Mouse (Mus musculus): ENCODE measurements around the gene Tdrd12. TPM values are rescaled to one million over a fixed set of nuclear protein-coding genes. Genes with fewer than 3 reads are reported as not detected.
"Not testable (repeated sequence)": the region's sequence is repeated elsewhere in the genome, so short reads cannot be mapped to it uniquely, and the experiment has no call there.

Tdrd12 gene
- 0.59 and 0.87 TPM in 2 replicates for polyA plus RNA-seq (2015; fragmentation: Nextera tagmentation; extraction: Ambion mirVana)

GRCm38 (mm10) chr7:35537562-35537961 is at the start of gene Tdrd12:
Gene Tdrd12 (minus strand): TSS chr7:35537745.
- ATAC-seq (ENCODE audit: low FRiP score): no peak
- H3K4me1 ChIP-seq: no peaks in the 10 kb centered on the region

GRCm38 (mm10) chr7:35586906-35587445 is 49.4 kb upstream of the Tdrd12 start:
- Histone ChIP-seq H3K27ac (replicated peaks) (no peak overlapping the region), H3K9me3 (replicated peaks) (no peaks in the 10 kb centered on the region), H3K27me3 (replicated peaks) (peaks cover 31% of the 10 kb centered on the region), H3K4me3 (replicated peaks) (peak overlapping the region; percentile 89), H3K4me1 (peaks cover 40% of the 10 kb centered on the region), H3K9ac (replicated peaks) (peak overlapping the region; percentile 84), H3K4me2 (peak overlapping the region; percentile 100), H3K36me3 (no peaks in the 10 kb centered on the region)
- WGBS: 27% methylated on average over 15 of the region's 15 CpGs
- no peak for ATAC-seq (ENCODE audit: low FRiP score)

More at GRCm38 (mm10) chr7:35537562-35537961, at the start of gene Tdrd12:
- H3K4me3 ChIP-seq (replicated peaks): no peak within 1 kb of the TSS
- H3K9ac ChIP-seq (replicated peaks): no peak within 1 kb of the TSS
- no peak within 1 kb of the TSS for H3K4me2 ChIP-seq
- no peaks in the 10 kb centered on the region for H3K27me3 ChIP-seq (replicated peaks)
- H3K36me3 ChIP-seq: no peaks in the 10 kb centered on the region
- 93% methylated on average over 17 of the region's 17 CpGs for WGBS
- H3K27ac ChIP-seq (replicated peaks): no peak within 1 kb of the TSS
- H3K9me3 ChIP-seq (replicated peaks): peaks cover 4% of the 10 kb centered on the region; the same call in 1 of the 2 replicates

- WGBS: under 1% methylated on average over 49 of the region's 49 CpGs
Observed at GRCm38 (mm10) chr7:35586055-35586905, 48.7 kb upstream of the Tdrd12 start, which contains the start of gene Ankrd27. Gene Ankrd27 (plus strand): TSS chr7:35586244.

GRCm38 (mm10) chr7:35585191-35586054 is 47.9 kb upstream of the Tdrd12 start, which contains the start of gene Rgs9bp:
Gene Rgs9bp (minus strand): TSS chr7:35585582.
- Histone ChIP-seq H3K9ac (replicated peaks) (peak within 1 kb of the TSS; percentile 84), H3K4me3 (replicated peaks) (peak within 1 kb of the TSS; percentile 89), H3K4me1 (peaks cover 31% of the 10 kb centered on the region), H3K36me3 (no peaks in the 10 kb centered on the region), H3K27ac (replicated peaks) (peak within 1 kb of the TSS; percentile 78), H3K4me2 (peak within 1 kb of the TSS; percentile 100), H3K9me3 (replicated peaks) (no peaks in the 10 kb centered on the region), H3K27me3 (replicated peaks) (peaks cover 42% of the 10 kb centered on the region)
- WGBS: under 1% methylated on average over 45 of the region's 45 CpGs
- ATAC-seq (ENCODE audit: low FRiP score): peak; percentile 58

More at GRCm38 (mm10) chr7:35586055-35586905, 48.7 kb upstream of the Tdrd12 start, which contains the start of gene Ankrd27:
- Histone ChIP-seq H3K9me3 (replicated peaks) (no peaks in the 10 kb centered on the region), H3K4me3 (replicated peaks) (peak within 1 kb of the TSS; percentile 89), H3K27me3 (replicated peaks) (peaks cover 38% of the 10 kb centered on the region), H3K9ac (replicated peaks) (peak within 1 kb of the TSS; percentile 84), H3K4me1 (peaks cover 37% of the 10 kb centered on the region), H3K36me3 (no peaks in the 10 kb centered on the region), H3K27ac (replicated peaks) (peak within 1 kb of the TSS; percentile 78), H3K4me2 (peak within 1 kb of the TSS; percentile 100)
- ATAC-seq (ENCODE audit: low FRiP score): peak; percentile 98

- Histone ChIP-seq H3K4me2 (peak overlapping the region; percentile 100), H3K27ac (replicated peaks) (no peak overlapping the region), H3K4me3 (replicated peaks) (peak overlapping the region; percentile 89), H3K9me3 (replicated peaks) (no peaks in the 10 kb centered on the region), H3K36me3 (no peaks in the 10 kb centered on the region), H3K9ac (replicated peaks) (peak overlapping the region; percentile 51), H3K4me1 (peaks cover 31% of the 10 kb centered on the region), H3K27me3 (replicated peaks) (peaks cover 42% of the 10 kb centered on the region)
- no peak for ATAC-seq (ENCODE audit: low FRiP score)
- under 1% methylated on average over 50 of the region's 50 CpGs for WGBS
Observed at GRCm38 (mm10) chr7:35584786-35585190, 47.2 kb upstream of the Tdrd12 start.

GRCm38 (mm10) chr7:35584068-35584785 is 46.7 kb upstream of the Tdrd12 start:
- Histone ChIP-seq H3K27me3 (replicated peaks) (peaks cover 42% of the 10 kb centered on the region), H3K9ac (replicated peaks) (peak overlapping the region; percentile 51), H3K4me3 (replicated peaks) (peak overlapping the region; percentile 89), H3K4me2 (peak overlapping the region; percentile 100), H3K4me1 (peaks cover 31% of the 10 kb centered on the region), H3K36me3 (no peaks in the 10 kb centered on the region), H3K27ac (replicated peaks) (no peak overlapping the region), H3K9me3 (replicated peaks) (no peaks in the 10 kb centered on the region)
- no peak for ATAC-seq (ENCODE audit: low FRiP score)
- 5% methylated on average over 36 of the region's 36 CpGs for WGBS

GRCm38 (mm10) chr7:35583476-35584025 is 46.0 kb upstream of the Tdrd12 start:
- 0 out of 2 replicates have a peak overlapping the region, but pooled peaks have one; percentile 89 for H3K4me3 ChIP-seq (replicated peaks)
- peak overlapping the region; percentile 100; the same call in 1 of the 2 replicates for H3K4me2 ChIP-seq
- no peak overlapping the region for H3K9ac ChIP-seq (replicated peaks)
- H3K9me3 ChIP-seq (replicated peaks): no peaks in the 10 kb centered on the region
- peaks cover 43% of the 10 kb centered on the region for H3K27me3 ChIP-seq (replicated peaks)
- no peaks in the 10 kb centered on the region for H3K36me3 ChIP-seq
- 26% methylated on average over 11 of the region's 11 CpGs for WGBS
- H3K27ac ChIP-seq (replicated peaks): no peak overlapping the region
- ATAC-seq (ENCODE audit: low FRiP score): no peak
- H3K4me1 ChIP-seq: peaks cover 31% of the 10 kb centered on the region

GRCm38 (mm10) chr7:35582719-35583118 is 45.2 kb upstream of the Tdrd12 start:
- no peaks in the 10 kb centered on the region for H3K9me3 ChIP-seq (replicated peaks)

GRCm38 (mm10) chr7:35579849-35580248 is 42.3 kb upstream of the Tdrd12 start:
- Histone ChIP-seq H3K9ac (replicated peaks) (no peak overlapping the region), H3K36me3 (no peaks in the 10 kb centered on the region), H3K4me1 (peaks cover 8% of the 10 kb centered on the region), H3K4me3 (replicated peaks) (no peak overlapping the region), H3K27ac (replicated peaks) (no peak overlapping the region), H3K4me2 (no peak overlapping the region), H3K27me3 (replicated peaks) (peaks cover 47% of the 10 kb centered on the region), H3K9me3 (replicated peaks) (no peaks in the 10 kb centered on the region)
- 34% methylated on average over 4 of the region's 4 CpGs for WGBS
- no peak for ATAC-seq (ENCODE audit: low FRiP score)

More at GRCm38 (mm10) chr7:35582719-35583118, 45.2 kb upstream of the Tdrd12 start:
- no peaks in the 10 kb centered on the region for H3K36me3 ChIP-seq
- no peak overlapping the region for H3K27ac ChIP-seq (replicated peaks)
- no peak for ATAC-seq (ENCODE audit: low FRiP score)
- H3K4me1 ChIP-seq: peaks cover 28% of the 10 kb centered on the region
- H3K9ac ChIP-seq (replicated peaks): no peak overlapping the region
- WGBS: 74% methylated on average over 5 of the region's 5 CpGs
- no peak overlapping the region for H3K4me2 ChIP-seq
- H3K27me3 ChIP-seq (replicated peaks): peaks cover 49% of the 10 kb centered on the region
- no peak overlapping the region for H3K4me3 ChIP-seq (replicated peaks)

GRCm38 (mm10) chr7:35570883-35571282 is 33.3 kb upstream of the Tdrd12 start:
- WGBS: 19% methylated on average over 6 of the region's 6 CpGs
- not testable (repeated sequence) for H3K27ac ChIP-seq (replicated peaks); H3K4me2 ChIP-seq; ATAC-seq (ENCODE audit: low FRiP score); H3K4me1 ChIP-seq; H3K4me3 ChIP-seq (replicated peaks); H3K9ac ChIP-seq (replicated peaks); H3K27me3 ChIP-seq (replicated peaks); H3K36me3 ChIP-seq; H3K9me3 ChIP-seq (replicated peaks)
